Mouse (Mus musculus) forebrain, embryonic 13.5 days (tissue): ENCODE data around the gene Ubn2. TPM values are rescaled to one million over a fixed set of nuclear protein-coding genes. Genes with fewer than 3 reads are reported as not detected.

Experiments used
- microRNA-seq: library from miRNA; unstranded; fragments of <30 nt; microRNA quantifications from one replicate; pipeline ENCODE4, GENCODE M21; 2016
- polyA plus RNA-seq: library from polyadenylated mRNA; unstranded; fragments of >200 nt; fragmentation: Nextera tagmentation; extraction: Ambion mirVana; gene quantifications from 2 replicates; pipeline ENCODE4 v1.2.1, GENCODE M21; 2015

Gene Ubn2
- polyA plus RNA-seq, 1 experiment from 2014 or later: 22.2 TPM

Small RNA genes lying within 50 kb of the gene (microRNA-seq; reads per million reads assigned to microRNA genes)
- gene Mir7670: not detected

Other genes starting within 250 kb of the Ubn2 start
- gene D630045J12Rik, start 179.9 kb upstream of the Ubn2 start, polyA plus RNA-seq: 10.9 and 12.4 TPM in 2 replicates
- 8.2 and 8.7 TPM in 2 replicates for gene Zc3hav1l, start 134.7 kb upstream of the Ubn2 start, polyA plus RNA-seq
- gene Zc3hav1, start 79.3 kb upstream of the Ubn2 start, polyA plus RNA-seq: 0.75 and 1.0 TPM in 2 replicates
- gene Ttc26, start 52.5 kb upstream of the Ubn2 start, polyA plus RNA-seq: 9.5 and 9.7 TPM in 2 replicates
- 152 and 177 TPM in 2 replicates for gene Fmc1, start 99.6 kb downstream of the Ubn2 start, polyA plus RNA-seq
- gene Luc7l2, start 117.4 kb downstream of the Ubn2 start, polyA plus RNA-seq: 40.1 and 40.9 TPM in 2 replicates
- gene Klrg2, start 203.3 kb downstream of the Ubn2 start, polyA plus RNA-seq: 0.06 and 0.19 TPM in 2 replicates
- 3.6 and 3.8 TPM in 2 replicates for gene Clec2l, start 229.1 kb downstream of the Ubn2 start, polyA plus RNA-seq